In the genomic region with DNA sequence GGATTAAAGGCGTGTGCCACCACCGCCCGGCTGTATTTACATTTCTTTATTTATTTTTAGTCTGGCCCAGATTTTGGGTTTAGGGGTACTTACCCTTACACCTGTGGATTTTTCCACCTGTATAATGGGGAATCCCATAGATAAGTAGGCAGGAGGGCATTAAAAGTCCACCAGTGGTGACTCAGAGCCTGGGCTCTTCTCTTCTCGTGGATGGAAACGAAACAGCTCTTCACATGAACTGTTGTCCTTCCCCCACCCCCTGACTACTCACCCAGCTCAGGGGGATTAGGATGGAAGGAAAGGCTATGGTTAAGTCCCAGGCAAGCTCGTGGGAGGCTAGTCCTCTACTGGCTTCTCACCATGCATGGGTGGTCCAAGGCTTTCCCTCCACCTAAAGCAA, we compare ENCODE assay signal across 23 mouse cellular contexts. TPM values are rescaled to one million over a fixed set of nuclear protein-coding genes. Genes with fewer than 3 reads are reported as not detected.
DNase-seq lines count a peak whose midpoint lies in the region; ATAC-seq lines count a peak whose summit lies in the region.
"Had no signal": no experiment of that assay in that cellular context is flagged by ENCODE, and none has a peak within 500 bp of the region (broad histone marks: within the 10 kb centered on the region; RNA-seq: fewer than 3 reads in every experiment).

No protein-coding gene starts in this region.

- H3K27ac ChIP-seq in heart, embryonic 13.5 days (replicated peaks), result no peak overlapping the region
- peak overlapping the region; percentile 26; the same call in 1 of the 2 replicates for H3K27ac ChIP-seq in liver, embryonic 15.5 days (replicated peaks)
- H3K27ac ChIP-seq: forebrain, embryonic 12.5 days; hindbrain, embryonic 12.5 days had no signal

- DNase-seq in heart, adult 8-10 months (ENCODE audit: low spot score), result no peak
- no peak for DNase-seq in right cerebral cortex, postnatal 36 days (ENCODE audit: low spot score in 2 of 2)
- DNase-seq: adrenal gland, postnatal 10 days; B cell, adult 2 months; cerebellum, adult 11-12 months; gastrocnemius, postnatal 14 days; heart, postnatal 10 days; heart, postnatal 4 days had no signal

- peak overlapping the region; percentile 13; the same call in 1 of the 2 replicates for H3K4me2 ChIP-seq in heart, embryonic 13.5 days
- H3K4me2 ChIP-seq in liver, embryonic 15.5 days, result no peak overlapping the region
- H3K4me2 ChIP-seq: forebrain, embryonic 12.5 days had no signal

- peaks cover 33% of the 10 kb centered on the region for H3K36me3 ChIP-seq in heart, embryonic 13.5 days
- peaks cover 42% of the 10 kb centered on the region for H3K36me3 ChIP-seq in megakaryocyte, embryonic 14.5 days (replicated peaks; ENCODE audit: low read length)
- H3K36me3 ChIP-seq in liver, embryonic 15.5 days (replicated peaks), result peaks cover 38% of the 10 kb centered on the region

- ATAC-seq in heart, embryonic 13.5 days (ENCODE audit: extremely low read depth, insufficient number of reproducible peaks, low FRiP score, low TSS enrichment), result no peak
- no peak for ATAC-seq in megakaryocyte, adult 5-6 weeks (ENCODE audit: poor library complexity, severe bottlenecking)
- ATAC-seq in liver, embryonic 15.5 days (ENCODE audit: insufficient read depth), result no peak
- ATAC-seq: CD4-positive, CD25-positive, alpha-beta regulatory T cell, adult 4 months; forebrain, embryonic 16.5 days; hindbrain, embryonic 16.5 days; inflammation-experienced regulatory T-cells, adult 6 months had no signal

- peaks cover 48% of the 10 kb centered on the region for H3K4me1 ChIP-seq in heart, embryonic 13.5 days
- H3K4me1 ChIP-seq in megakaryocyte, embryonic 14.5 days, result peaks cover 74% of the 10 kb centered on the region
- H3K4me1 ChIP-seq in liver, embryonic 15.5 days (replicated peaks), result peaks cover 77% of the 10 kb centered on the region

- 88% methylated on average over 6 of the region's 6 CpGs for WGBS in heart, embryonic 13.5 days
- WGBS in liver, embryonic 15.5 days (ENCODE audit: insufficient replicate concordance), result 88% methylated on average over 6 of the region's 6 CpGs

- H3K9ac ChIP-seq in heart, embryonic 13.5 days, result no peak overlapping the region
- no peak overlapping the region for H3K9ac ChIP-seq in liver, embryonic 15.5 days
- H3K9ac ChIP-seq: forebrain, embryonic 12.5 days; hindbrain, embryonic 12.5 days had no signal

- H3K9me3 ChIP-seq in heart, embryonic 13.5 days, result peaks cover 4% of the 10 kb centered on the region; the same call in 1 of the 2 replicates
- peaks cover 7% of the 10 kb centered on the region; the same call in 1 of the 2 replicates for H3K9me3 ChIP-seq in megakaryocyte, embryonic 14.5 days
- no peaks in the 10 kb centered on the region for H3K9me3 ChIP-seq in liver, embryonic 15.5 days (replicated peaks)
- H3K9me3 ChIP-seq: embryonic facial prominence, embryonic 10.5 days; hindbrain, embryonic 12.5 days had no signal

- H3K27me3 ChIP-seq in heart, embryonic 13.5 days (replicated peaks), result no peaks in the 10 kb centered on the region
- H3K27me3 ChIP-seq in megakaryocyte, embryonic 14.5 days (replicated peaks), result no peaks in the 10 kb centered on the region
- no peaks in the 10 kb centered on the region for H3K27me3 ChIP-seq in liver, embryonic 15.5 days

- peak overlapping the region; percentile 17 for H3K4me3 ChIP-seq in heart, embryonic 13.5 days
- peak overlapping the region; percentile 59 for H3K4me3 ChIP-seq in megakaryocyte, embryonic 14.5 days (replicated peaks)
- no peak overlapping the region for H3K4me3 ChIP-seq in liver, embryonic 15.5 days (replicated peaks)
- H3K4me3 ChIP-seq: embryonic facial prominence, embryonic 10.5 days; forebrain, embryonic 12.5 days; hindbrain, embryonic 12.5 days had no signal

RNA-seq across cellular contexts. Expression of a gene that starts 2.9 kb away (rescaled TPM):
- 11.4 and 13.5 TPM in 2 replicates for polyA plus RNA-seq in heart, embryonic 13.5 days (2015; fragmentation: Nextera tagmentation; extraction: Ambion mirVana)
- total RNA-seq in heart, adult 8-10 months (2022), result 1 to 10 TPM; 2.8 to 5.1 (median 4.0) TPM
- polyA plus RNA-seq in megakaryocyte, embryonic 14.5 days (2012; ENCODE audit: insufficient read depth, low replicate concordance), result 1.7 TPM in 1 of 2 replicates, not detected in the other
- total RNA-seq in megakaryocyte, adult 5-6 weeks (2015), result 3.1 and 7.8 TPM in 2 replicates
- 4.6 and 5.4 TPM in 2 replicates for total RNA-seq in megakaryocyte, adult 5-6 weeks (2017)
- polyA plus RNA-seq in liver, embryonic 15.5 days (2015; fragmentation: Nextera tagmentation; extraction: Ambion mirVana), result 18.8 and 19.9 TPM in 2 replicates

RNA-seq across cellular contexts. Expression of a gene that starts 9.9 kb away (rescaled TPM):
- polyA plus RNA-seq in heart, embryonic 13.5 days (2015; fragmentation: Nextera tagmentation; extraction: Ambion mirVana), result 3.7 and 3.8 TPM in 2 replicates
- total RNA-seq in heart, adult 8-10 months (2022), result 10 to 100 TPM in 1 of 4 experiments, 1 to 10 TPM in 3; 7.9 to 10.1 (median 8.8) TPM
- 10.8 and 12.0 TPM in 2 replicates for polyA plus RNA-seq in megakaryocyte, embryonic 14.5 days (2012; ENCODE audit: insufficient read depth, low replicate concordance)
- 11.1 and 11.9 TPM in 2 replicates for total RNA-seq in megakaryocyte, adult 5-6 weeks (2015)
- total RNA-seq in megakaryocyte, adult 5-6 weeks (2017), result 9.3 and 11.8 TPM in 2 replicates
- 21.0 and 26.2 TPM in 2 replicates for polyA plus RNA-seq in liver, embryonic 15.5 days (2015; fragmentation: Nextera tagmentation; extraction: Ambion mirVana)

RNA-seq across cellular contexts. Expression of a gene that starts 22.2 kb away (rescaled TPM):
- 31.6 and 32.1 TPM in 2 replicates for polyA plus RNA-seq in heart, embryonic 13.5 days (2015; fragmentation: Nextera tagmentation; extraction: Ambion mirVana)
- total RNA-seq in heart, adult 8-10 months (2022), result 10 to 100 TPM; 92.4 to 99.5 (median 94.6) TPM
- 18.1 and 35.1 TPM in 2 replicates for polyA plus RNA-seq in megakaryocyte, embryonic 14.5 days (2012; ENCODE audit: insufficient read depth, low replicate concordance)
- 91.3 and 102 TPM in 2 replicates for total RNA-seq in megakaryocyte, adult 5-6 weeks (2015)
- 69.3 and 90.7 TPM in 2 replicates for total RNA-seq in megakaryocyte, adult 5-6 weeks (2017)
- 25.8 and 28.0 TPM in 2 replicates for polyA plus RNA-seq in liver, embryonic 15.5 days (2015; fragmentation: Nextera tagmentation; extraction: Ambion mirVana)

RNA-seq across cellular contexts. Expression of a gene that starts 25.0 kb away (rescaled TPM):
- polyA plus RNA-seq in heart, embryonic 13.5 days (2015; fragmentation: Nextera tagmentation; extraction: Ambion mirVana), result 1.5 and 14.5 TPM in 2 replicates
- total RNA-seq in heart, adult 8-10 months (2022), result not detected
- polyA plus RNA-seq in megakaryocyte, embryonic 14.5 days (2012; ENCODE audit: insufficient read depth, low replicate concordance), result not detected in 2 replicates
- 0.71 TPM in 1 of 2 replicates, not detected in the other for total RNA-seq in megakaryocyte, adult 5-6 weeks (2015)
- total RNA-seq in megakaryocyte, adult 5-6 weeks (2017), result not detected in 2 replicates
- polyA plus RNA-seq in liver, embryonic 15.5 days (2015; fragmentation: Nextera tagmentation; extraction: Ambion mirVana), result 631 and 714 TPM in 2 replicates
- total RNA-seq: gastrocnemius, postnatal 14 days; granulocyte monocyte progenitor cell, adult 5-6 weeks; heart, postnatal 10 days; MEL had no signal
- polyA plus RNA-seq: embryonic facial prominence, embryonic 10.5 days; embryonic facial prominence, embryonic 14.5 days; forebrain, embryonic 12.5 days; forebrain, embryonic 16.5 days; heart, embryonic 14.5 days; hindbrain, embryonic 12.5 days; inflammation-experienced regulatory T-cells, adult 6 months had no signal

RNA-seq across cellular contexts. Expression of a gene that starts 41.9 kb away (rescaled TPM):
- polyA plus RNA-seq in heart, embryonic 13.5 days (2015; fragmentation: Nextera tagmentation; extraction: Ambion mirVana), result 30.2 and 34.2 TPM in 2 replicates
- total RNA-seq in heart, adult 8-10 months (2022), result 10 to 100 TPM; 13.2 to 18.3 (median 16.8) TPM
- 2.5 TPM in 1 of 2 replicates, not detected in the other for polyA plus RNA-seq in megakaryocyte, embryonic 14.5 days (2012; ENCODE audit: insufficient read depth, low replicate concordance)
- total RNA-seq in megakaryocyte, adult 5-6 weeks (2015), result 26.5 and 30.8 TPM in 2 replicates
- total RNA-seq in megakaryocyte, adult 5-6 weeks (2017), result 36.2 and 39.2 TPM in 2 replicates
- polyA plus RNA-seq in liver, embryonic 15.5 days (2015; fragmentation: Nextera tagmentation; extraction: Ambion mirVana), result 265 and 279 TPM in 2 replicates
- total RNA-seq: MEL had no signal
